ENCODE assay signal across 9 mouse cellular contexts in genomic region chr12:16610936-16611335, GRCm38 (mm10). TPM values are rescaled to one million over a fixed set of nuclear protein-coding genes. Genes with fewer than 3 reads are reported as not detected.
DNase-seq lines count a peak whose midpoint lies in the region; ATAC-seq lines count a peak whose summit lies in the region.
"Had no signal": no experiment of that assay in that cellular context is flagged by ENCODE, and none has a peak within 500 bp of the region (broad histone marks: within the 10 kb centered on the region; RNA-seq: fewer than 3 reads in every experiment).

Lpin1 (minus strand) TSS chr12:16610966.

- H3K27ac ChIP-seq in heart, embryonic 10.5 days = no peak within 1 kb of the TSS
- no peak within 1 kb of the TSS for H3K27ac ChIP-seq in kidney, embryonic 14.5 days (ENCODE audit: low read depth, low read length)

- H3K4me3 ChIP-seq in heart, embryonic 10.5 days = no peak within 1 kb of the TSS
- no peak within 1 kb of the TSS for H3K4me3 ChIP-seq in kidney, embryonic 14.5 days (ENCODE audit: low read length)

- H3K9me3 ChIP-seq in heart, embryonic 10.5 days = peaks cover 4% of the 10 kb centered on the region; the same call in 1 of the 2 replicates
- H3K9me3 ChIP-seq in kidney, embryonic 14.5 days (ENCODE audit: control insufficient read depth, low read length) = no peaks in the 10 kb centered on the region

- no peaks in the 10 kb centered on the region for H3K36me3 ChIP-seq in heart, embryonic 10.5 days
- no peaks in the 10 kb centered on the region for H3K36me3 ChIP-seq in kidney, embryonic 14.5 days (ENCODE audit: control insufficient read depth, insufficient read depth, low read length)

- 80% methylated on average over 2 of the region's 2 CpGs for WGBS in heart, embryonic 10.5 days
- WGBS in kidney, embryonic 14.5 days = 81% methylated on average over 2 of the region's 2 CpGs

- no peaks in the 10 kb centered on the region for H3K4me1 ChIP-seq in heart, embryonic 10.5 days
- no peaks in the 10 kb centered on the region for H3K4me1 ChIP-seq in kidney, embryonic 14.5 days (ENCODE audit: control insufficient read depth, insufficient read depth, low read length)

- H3K9ac ChIP-seq in kidney, embryonic 14.5 days (ENCODE audit: low read depth, low read length) = no peak within 1 kb of the TSS

- no peaks in the 10 kb centered on the region for H3K27me3 ChIP-seq in heart, embryonic 10.5 days (ENCODE audit: insufficient read depth, poor library complexity, severe bottlenecking)
- no peaks in the 10 kb centered on the region for H3K27me3 ChIP-seq in kidney, embryonic 14.5 days (ENCODE audit: control insufficient read depth, insufficient read depth, low read length)

- ATAC-seq in kidney, embryonic 14.5 days (ENCODE audit: low FRiP score, low TSS enrichment) = no peak

- H3K4me2 ChIP-seq in kidney, embryonic 14.5 days (replicated peaks; ENCODE audit: low read depth, low read length) = no peak within 1 kb of the TSS

- intact Hi-C loops in heart, postnatal 10 days (cut with DNase I) = no loop called here
- intact Hi-C loops in left cerebral cortex, postnatal 36 days (cut with DNase I) = no loop called here

- no peak for DNase-seq in heart, postnatal 10 days
- DNase-seq in heart, embryonic 10.5 days (ENCODE audit: low spot score) = no peak
- DNase-seq in adrenal gland, adult 8-10 months = no peak
- no peak for DNase-seq in gastrocnemius, postnatal 25 days
- DNase-seq in left cerebral cortex, postnatal 36 days (ENCODE audit: low spot score in 2 of 2) = no peak
- no peak for DNase-seq in kidney, postnatal 36 days
- DNase-seq in embryo, embryonic 9.5 days (ENCODE audit: extremely low spot score) = no peak
- DNase-seq: right cerebral cortex, adult 18-20 months had no signal

RNA-seq across cellular contexts. Expression of gene Lpin1, which starts in this region (rescaled TPM):
- 100 to 1,000 TPM in 1 of 2 experiments, 10 to 100 TPM in 1; 65.1 to 106 TPM for total RNA-seq in heart, postnatal 10 days (2021)
- polyA plus RNA-seq in heart, embryonic 10.5 days (2016; fragmentation: Nextera tagmentation; extraction: Ambion mirVana) = 3.3 and 4.6 TPM in 2 replicates
- 10 to 100 TPM; 38.8 to 80.7 (median 50.8) TPM for total RNA-seq in adrenal gland, adult 8-10 months (2022)
- 100 to 1,000 TPM; 174 to 193 TPM for total RNA-seq in gastrocnemius, postnatal 25 days (2021)
- total RNA-seq in left cerebral cortex, postnatal 36 days (2021) = 10 to 100 TPM; 19.6 to 23.0 TPM
- 3.5 and 6.1 TPM in 2 replicates for polyA plus RNA-seq in kidney, embryonic 14.5 days (2014; fragmentation: Nextera tagmentation; extraction: Ambion mirVana)
